Mouse (Mus musculus) frontal cortex, adult (tissue): Measurements from ENCODE around the gene Nalcn.
A peak's percentile ranks its signal among the peaks of the same experiment; 100 is the strongest.
"Not testable (repeated sequence)": the region's sequence is repeated elsewhere in the genome, so short reads cannot be mapped to it uniquely, and the experiment has no call there.

Experiments
- ATAC-seq: cut with Nextera tagmentation; 2 replicates; pipeline ENCODE4 v1.9.2; 2017; ENCODE audit warnings: mild to moderate bottlenecking, moderate library complexity, mixed read lengths; ENCODE audit not compliant: low TSS enrichment

Nalcn gene

DNA sequence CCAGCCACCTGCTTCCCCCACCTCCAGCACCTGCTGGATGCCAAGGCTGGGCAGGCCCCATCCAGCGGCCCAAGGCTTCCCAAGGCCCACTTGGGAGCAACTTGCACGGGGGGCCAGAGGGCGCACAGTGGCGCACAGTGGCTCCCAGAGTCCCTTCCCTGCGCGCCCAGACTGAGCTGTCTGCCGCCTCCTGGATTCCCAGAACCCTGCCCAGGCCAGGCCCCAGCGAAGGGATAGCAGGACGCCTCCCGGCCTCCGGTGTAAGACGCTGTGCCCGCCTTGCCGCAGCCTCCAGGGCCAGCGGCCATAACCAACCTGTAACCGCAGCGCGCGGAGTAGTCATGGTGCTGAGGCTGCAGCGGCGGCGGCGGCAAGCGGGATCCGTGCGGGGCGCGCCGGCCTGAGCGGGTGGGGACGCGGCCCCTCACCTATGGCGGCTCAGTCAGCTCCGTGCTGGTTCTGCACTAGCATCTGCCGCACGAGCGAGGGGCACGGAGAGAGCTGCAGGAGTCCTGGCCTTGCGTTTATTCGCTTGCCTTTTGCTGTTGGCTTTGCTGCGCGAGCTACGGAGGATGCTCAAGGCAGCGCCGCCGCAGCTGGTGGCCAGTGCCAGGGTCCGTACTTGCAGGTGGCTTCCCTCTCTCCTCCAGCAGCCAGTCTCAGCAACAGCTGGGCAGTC lies at the start of gene Nalcn:
Nalcn (minus strand) TSS at position 644 of the 679 bp plus-strand sequence.
- peak; percentile 92 for ATAC-seq

DNA sequence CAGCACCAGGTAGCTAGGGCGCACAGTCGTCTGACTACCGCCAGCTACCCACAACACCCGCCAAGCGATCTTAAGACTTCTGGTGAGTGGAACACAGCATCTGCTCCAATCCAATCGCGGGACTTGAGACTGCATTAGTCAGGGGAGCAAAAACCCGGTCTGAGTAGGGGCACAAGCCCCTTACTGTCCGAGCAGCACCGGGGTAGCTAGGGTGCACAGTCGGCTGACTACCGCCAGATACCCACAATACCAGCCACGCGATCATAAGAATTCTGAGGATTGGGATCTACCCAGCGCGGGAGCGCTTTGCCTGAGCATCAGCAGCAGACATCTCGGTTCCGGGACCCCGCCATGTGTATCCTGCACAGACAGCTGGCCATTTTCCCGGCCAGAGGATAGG lies 44.1 kb upstream of the Nalcn start:
- ATAC-seq: not testable (repeated sequence)

DNA sequence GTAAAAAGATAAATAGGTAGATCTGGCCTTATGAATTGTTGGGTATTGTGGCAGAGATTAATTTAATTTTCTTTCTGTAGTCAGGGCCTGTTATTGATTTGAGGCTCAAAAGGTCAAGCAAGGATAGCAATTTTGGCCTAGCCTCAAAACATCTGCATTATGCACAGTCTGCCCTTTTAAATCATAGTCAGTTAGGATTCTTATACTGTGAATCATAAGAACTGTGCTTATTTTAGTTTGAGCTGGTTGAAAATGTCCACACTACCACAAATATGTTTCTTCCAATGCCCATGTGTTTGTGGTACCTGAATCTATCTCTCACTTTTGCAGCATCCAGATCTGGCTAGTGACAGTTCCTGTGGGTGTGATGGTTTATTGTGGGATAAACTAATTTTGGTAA lies 37.5 kb upstream of the Nalcn start:
- peak; percentile 44; the same call in 1 of the 2 replicates for ATAC-seq

DNA sequence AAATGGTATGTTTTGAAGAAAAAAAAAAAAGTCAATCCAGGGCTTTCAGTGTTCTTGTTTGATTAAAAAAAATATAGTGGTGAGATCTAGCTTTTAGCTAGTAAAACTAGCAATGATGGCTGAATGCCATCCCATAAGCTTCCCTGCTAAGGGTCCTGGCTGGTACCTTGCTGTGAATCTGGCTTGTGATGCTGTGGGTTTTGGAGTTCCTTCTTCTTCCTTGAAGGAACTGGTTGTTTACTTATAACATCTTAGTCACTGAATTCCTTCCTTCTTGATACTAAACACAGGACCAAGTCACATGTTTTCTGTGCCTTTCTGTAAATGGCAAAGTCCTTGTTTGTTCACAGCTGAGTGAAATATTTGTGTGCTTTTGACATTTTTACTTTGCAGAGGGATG lies 36.3 kb upstream of the Nalcn start:
- no peak for ATAC-seq

DNA sequence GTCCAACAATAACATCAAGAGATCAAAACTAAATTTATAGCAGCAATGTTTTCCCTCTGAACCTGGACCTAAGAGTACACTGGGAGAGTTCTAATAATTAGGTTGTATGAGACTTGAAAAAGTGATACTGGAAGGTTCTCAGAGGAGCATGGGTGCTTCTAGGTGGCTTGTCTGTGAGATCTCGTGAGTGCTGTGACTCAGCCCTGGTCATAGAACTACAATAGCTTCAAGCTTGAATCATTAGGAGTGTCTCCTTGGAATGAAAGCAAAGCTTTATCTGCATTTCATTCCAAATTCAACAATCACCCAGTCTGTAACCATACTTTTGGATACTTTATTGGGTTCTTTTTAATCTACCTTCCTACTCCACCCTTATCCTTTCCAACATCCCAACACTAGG lies 35.4 kb upstream of the Nalcn start:
- no peak for ATAC-seq

DNA sequence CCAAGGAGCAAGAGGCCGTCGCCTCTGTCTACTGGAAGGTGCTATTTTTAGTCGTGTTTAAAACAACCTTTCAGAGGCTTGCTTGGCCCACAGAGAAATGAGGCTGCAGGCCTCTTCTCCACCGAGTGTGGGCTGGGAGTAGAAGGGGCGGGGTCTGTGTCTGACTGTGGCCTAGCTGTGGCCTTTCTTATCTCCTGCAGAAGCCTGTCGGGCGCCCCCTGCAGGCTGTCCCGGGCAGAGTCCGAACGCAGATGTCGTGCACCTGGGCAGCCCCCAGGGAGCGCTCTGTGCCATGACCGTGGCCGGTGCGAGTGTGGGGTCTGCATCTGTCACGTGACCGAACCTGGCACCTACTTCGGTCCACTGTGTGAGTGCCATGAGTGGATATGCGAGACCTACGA lies 34.1 kb upstream of the Nalcn start:
- ATAC-seq: peak; percentile 47; the same call in 1 of the 2 replicates

DNA sequence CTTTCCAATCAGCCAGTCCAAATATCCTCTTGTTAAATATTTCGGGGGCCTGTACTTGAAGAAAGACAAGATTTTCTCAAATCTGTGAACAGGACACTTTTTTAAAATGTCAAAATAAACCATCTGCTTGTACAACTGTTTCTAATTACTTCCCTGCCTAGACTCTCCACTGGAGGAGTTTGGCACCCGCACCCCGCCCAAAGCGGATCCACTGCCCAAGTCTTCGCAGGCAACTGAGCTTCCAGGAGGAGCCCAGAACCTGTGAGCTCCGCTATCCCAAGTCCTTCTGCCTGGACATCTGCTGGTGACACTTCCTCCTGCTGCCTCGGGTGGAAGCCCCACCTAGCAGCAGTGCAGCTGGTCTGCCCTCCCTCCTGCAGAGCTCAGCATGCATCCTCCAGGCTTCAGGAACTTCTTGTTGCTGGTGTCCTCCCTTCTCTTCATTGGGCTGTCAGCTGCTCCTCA lies 33.0 kb upstream of the Nalcn start, which contains the start of gene Itgbl1:
Itgbl1 (plus strand) TSS at position 51 of the 465 bp plus-strand sequence.
- peak; percentile 84 for ATAC-seq

DNA sequence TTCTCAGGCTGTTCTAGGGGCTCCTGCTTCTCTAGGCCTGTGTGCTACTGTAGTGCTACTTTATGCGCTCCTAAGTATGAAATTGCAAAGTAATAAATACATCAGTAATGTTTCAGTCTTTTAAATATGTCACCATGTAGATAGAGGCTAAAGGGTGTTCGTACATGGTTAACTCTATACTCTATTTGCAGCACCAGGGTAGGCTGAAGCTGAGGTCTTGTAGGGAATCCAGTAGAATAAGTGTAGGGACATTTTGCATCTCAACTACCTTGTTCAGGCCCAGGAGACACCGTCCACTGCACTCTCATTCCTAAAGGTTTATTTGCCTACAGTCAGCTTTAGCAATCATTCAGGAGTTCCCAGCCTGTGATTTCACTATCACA lies 227 bp upstream of the Nalcn start:
- no peak; the same call in 1 of the 2 replicates for ATAC-seq

DNA sequence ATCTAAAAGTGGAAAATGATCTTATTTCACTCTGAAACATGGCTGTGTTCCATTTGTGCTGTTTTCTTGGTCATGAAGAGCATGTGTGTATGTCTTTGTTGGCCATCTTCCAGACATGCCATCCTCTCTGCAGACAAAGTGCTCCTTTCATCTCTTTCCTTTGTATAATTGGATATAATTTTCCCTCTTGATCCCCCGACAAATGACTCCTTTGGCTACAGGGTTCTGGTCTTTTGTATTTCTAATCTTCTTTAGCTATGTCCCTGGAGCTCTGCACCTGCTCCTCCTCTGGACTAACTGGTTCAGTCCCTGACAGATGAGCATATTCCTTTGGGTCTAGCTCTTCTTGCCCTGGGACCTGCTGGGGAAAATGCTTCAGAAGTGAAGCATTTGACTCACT lies 4.0 kb downstream of the Nalcn start:
- ATAC-seq: no peak

DNA sequence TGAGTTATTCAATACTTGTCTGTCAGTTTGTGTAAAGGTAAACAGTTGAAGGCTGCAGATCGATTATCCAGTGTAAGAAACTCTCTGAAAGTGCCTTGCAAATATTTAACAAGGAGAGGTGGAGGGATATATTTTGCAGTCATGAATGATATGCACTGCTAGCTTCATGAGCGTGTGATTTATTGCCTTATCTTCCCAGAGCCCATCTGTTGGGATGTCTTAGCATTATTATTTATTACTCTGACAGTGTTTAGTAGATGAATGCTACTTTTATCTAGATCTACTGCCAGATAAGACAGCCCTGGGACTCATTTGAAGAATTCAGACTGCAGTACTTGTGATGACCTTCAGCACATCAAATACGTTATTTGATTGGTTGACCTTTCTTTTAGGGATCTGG lies 31.7 kb downstream of the Nalcn start:
- ATAC-seq: no peak

DNA sequence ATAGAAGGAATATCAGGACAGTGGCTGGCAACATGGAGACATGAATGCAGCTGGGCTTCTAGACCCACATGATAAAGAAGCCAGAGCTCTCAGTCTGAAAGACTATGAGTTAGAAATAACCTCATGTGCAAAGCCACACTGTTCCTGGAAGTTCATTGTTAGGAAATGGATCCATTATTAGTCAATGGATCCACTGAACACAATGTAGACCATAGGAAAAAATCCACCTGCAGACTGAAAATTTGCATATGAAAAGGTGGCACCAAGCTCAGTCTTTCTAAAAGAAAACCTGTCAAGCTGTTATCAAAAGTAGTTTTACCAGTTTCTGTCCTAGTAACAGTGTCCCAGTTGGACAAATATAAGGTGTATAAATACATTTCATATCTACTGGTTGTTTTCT lies 39.5 kb downstream of the Nalcn start:
- no peak for ATAC-seq

DNA sequence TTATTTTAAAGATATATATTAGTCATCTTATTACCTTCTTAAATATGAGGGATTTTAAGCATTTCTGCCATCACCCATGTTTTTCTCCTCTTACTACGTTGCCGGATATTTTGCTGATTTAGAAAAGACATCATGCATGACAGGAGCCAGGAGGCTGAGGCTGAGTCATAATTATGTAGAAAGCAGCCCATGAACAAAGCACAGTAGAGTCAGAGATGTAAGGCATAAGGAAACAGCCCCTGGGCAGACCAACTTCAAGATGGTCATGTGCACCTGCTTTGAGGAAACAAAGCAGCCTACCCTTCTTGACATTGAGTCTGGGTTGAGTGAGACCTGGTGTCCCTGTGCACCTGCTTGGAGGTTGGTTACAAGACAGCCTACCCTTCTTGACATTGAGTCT lies 44.5 kb downstream of the Nalcn start:
- no peak for ATAC-seq

DNA sequence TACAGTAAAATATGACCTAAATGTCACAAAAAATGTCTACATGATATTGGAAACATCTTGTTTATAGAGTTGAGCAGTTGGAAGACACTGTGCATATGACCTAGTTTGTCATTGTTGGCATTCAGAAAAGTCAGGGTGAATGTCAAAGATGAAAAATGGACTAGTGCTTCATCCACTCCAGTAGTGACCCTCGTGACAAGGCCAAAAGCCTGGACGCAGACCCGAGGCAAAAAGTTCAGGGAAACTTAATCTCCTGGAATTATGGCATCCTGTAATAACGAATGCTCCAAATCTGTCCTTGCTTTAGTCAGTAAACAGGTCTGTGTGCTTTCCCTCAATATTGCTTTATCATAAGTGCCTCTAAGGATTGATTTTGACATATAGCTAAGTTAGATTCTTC lies 51.6 kb downstream of the Nalcn start:
- ATAC-seq: no peak

DNA sequence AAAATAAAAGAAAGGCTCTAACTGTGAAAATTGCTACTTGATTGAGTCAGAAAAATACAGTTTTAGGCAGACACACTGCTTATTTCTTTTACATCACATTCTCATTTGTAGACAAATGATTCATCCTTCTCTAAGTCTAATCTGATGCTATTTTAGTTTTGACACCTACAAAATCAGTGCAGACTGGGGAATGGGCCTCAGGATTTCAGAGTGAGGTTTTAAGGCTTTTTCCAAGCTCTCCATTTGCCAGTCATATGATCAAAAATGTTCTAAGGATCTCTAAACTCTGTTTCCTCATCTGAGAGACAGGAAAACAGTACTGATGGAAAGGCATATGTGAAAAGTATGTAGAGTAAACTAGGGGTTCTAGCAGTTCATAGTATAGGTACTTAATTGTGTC lies 52.0 kb downstream of the Nalcn start:
- peak; percentile 52 for ATAC-seq

DNA sequence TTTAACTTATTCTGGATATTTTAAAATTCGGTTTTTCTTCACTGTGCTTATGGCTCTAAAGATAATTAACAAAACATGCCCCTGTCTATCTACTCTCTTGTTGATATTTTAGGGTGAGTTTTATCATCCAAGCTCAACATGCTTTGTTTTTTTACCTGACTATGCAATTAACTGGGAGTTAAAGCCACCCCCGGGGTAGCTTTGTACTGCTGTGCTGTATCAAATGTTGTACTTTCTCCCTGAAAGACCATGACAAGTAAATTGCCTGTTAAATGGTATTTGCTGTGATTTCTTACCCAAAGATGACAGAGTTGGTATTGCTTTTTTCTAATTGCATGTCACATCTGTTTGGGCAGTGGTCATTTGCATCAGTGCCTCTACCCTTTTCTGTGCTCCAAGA lies 60.3 kb downstream of the Nalcn start:
- no peak for ATAC-seq

DNA sequence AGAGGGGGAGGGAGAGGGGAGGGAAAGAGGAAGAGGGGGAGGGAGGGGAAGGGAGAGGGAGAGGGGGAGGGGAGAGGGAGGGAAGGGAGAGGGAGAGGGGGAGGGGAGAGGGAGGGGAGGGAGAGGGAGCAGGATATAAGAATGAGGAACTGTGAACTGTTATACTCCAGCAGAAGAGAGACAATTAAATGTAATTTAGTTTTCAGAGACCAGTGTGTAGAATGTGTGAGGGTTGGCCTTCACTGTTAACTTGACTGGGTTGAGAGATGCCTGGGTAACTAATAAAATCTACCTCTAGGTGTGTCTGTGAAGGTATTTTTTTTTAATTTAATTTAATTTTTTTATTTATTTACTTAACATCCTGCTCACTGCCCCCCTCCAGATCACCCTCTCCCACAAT lies 71.4 kb downstream of the Nalcn start:
- no peak for ATAC-seq

DNA sequence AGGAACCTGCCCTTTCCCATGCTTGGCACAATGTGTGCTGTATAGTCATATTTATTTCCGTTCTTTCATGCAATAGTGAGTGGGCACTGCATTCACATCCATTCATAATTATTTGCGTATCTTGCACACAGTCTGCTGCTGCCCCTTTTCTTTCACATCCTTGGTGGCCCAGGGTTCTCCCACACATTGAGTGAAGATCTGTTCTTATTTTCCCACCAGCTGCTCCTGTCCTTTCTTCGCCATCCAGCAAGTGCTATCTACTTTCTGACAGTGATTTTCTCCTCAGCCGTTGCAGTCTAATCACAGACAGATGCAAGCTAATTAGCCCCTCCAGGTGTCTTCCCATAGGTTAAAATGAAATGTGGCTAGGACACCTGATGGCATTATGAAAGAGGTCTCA lies 72.0 kb downstream of the Nalcn start:
- no peak for ATAC-seq

DNA sequence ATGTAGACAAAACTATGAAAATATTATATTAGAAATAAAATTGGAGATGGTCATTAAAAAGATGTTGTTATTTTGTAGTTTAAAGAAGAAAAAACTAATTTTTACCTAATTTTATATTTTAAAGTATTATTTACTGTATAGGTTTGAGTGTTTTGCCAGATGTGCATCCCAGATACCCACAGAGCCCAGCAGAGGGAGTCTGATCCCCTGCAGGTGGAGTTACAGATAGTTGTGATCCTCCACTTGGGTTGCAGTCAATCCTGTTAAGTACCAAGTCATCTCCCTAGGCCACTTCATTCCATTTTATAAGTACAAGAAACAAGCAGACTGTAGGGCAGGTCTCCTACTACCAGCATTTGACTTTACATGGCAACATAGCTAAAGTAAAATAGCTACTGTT lies 84.6 kb downstream of the Nalcn start:
- no peak for ATAC-seq

DNA sequence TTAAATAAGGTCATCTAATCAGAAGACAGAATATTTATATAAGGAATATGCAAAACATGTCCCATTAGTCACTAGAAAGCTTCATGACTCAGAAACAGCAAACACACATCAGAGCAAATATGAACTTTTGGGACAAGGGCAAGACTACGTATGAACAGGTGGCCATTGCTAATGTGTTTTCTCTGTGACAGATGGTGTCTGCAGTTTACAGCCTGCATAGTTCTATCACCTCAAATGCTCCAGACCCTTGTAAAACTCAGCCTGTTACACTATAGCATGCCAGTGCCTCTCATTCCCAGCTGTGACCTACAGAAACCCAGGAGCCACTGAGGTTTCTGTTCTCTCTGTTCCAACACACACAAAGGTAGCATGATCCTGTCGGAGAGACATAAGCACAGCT lies 91.3 kb downstream of the Nalcn start:
- no peak for ATAC-seq

DNA sequence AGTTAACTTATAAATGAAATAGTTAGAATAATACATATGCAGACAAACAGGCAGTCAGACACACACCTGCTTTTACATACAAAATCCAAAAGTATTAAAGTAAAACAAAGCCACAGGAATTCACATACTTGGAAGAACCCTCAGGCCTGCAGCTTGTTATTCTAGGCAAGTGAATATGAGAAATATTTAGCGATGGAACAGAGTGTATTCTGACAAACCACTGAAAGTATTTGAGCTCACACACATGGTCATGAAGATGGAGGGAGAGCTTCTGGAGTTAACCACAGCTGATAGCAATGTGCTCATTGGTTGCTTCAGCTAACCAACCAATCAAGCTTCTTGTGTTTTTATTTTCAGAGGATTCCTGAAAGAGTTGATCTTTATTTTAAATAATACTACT lies 93.9 kb downstream of the Nalcn start:
- ATAC-seq: no peak

DNA sequence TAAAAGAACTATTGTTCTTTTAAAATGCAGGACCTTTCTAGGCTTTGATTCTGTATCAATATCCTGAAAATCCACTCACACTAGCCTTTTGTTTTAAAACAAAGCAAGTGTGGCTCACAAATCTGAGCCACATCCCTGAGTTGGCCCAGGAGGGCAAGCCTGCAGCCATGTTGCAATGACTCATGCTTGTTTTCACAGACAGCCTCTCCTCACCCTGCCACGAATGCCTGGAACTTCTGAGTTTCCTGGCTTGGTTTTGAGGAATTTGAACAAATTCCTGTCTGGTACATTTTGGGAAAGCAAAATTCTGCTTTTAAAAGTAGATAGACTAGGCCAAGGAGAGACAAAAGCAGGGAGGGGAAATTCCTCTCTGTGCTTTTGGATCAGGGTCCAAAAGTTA lies 95.7 kb downstream of the Nalcn start:
- ATAC-seq: peak; percentile 52; the same call in 1 of the 2 replicates

DNA sequence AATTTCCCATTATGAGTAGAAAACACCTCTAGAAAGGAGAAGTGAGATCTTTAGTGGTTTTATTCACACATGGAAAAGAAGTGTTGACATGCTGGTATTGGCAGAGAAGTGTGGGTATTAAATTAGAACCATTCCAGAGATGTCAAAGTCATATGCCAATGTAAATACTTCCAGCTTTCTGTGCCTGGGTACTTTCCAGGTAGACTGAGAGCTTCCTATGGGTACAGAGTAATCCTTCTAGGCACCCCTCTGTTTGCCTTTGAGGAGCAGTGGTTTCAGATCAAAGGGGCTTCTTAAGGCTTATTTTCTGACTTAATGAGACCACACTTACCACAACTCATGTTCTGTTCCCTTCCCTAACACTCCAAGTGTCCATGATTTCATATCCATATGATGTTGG lies 97.8 kb downstream of the Nalcn start:
- ATAC-seq: no peak

DNA sequence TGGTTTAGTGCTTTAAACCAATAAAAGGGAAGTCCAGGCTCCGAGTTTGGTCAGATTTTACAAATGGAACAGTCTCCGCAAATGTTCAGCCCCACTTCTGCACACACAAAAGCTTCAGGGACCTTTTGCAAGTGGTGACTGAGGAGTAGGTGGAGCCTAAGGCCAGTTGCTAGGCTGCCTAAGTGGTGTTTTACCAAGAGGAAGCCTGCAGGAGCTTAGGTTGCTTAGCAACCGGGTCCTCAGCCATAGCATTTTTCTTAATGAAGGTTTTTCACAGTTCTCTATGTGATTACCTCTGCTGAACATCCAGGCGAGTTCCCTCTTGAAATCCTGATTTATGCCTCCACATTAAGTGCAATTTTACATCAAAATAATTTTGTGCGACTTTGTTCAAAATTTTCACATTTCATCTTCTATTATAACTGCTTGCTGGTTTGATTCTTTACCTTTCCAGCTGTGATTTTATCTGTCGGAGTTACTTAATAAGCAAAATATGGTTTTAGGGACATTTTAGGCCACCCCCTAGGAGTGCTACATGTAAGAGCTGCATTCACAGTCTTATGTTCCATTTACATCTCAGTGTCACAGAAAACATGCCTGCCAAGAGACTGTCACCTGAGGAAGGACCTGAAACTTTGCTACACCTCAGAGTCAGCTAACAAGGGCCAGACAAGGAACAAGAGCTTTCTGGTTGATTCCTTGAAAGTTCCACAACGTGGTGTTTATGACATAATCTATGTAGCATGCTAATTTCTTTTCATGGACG lies 113.4 kb downstream of the Nalcn start:
- peak; percentile 97 for ATAC-seq
